Mouse (Mus musculus) neutrophil, adult 59 days (primary cell): ENCODE measurements around the gene Frat2. TPM values are rescaled to one million over a fixed set of nuclear protein-coding genes. Genes with fewer than 3 reads are reported as not detected.

Experiments used
- total RNA-seq, 2 experiments: library from RNA; stranded (reverse); gene quantifications; 1 replicate in 1 of 2; 2 replicates in 1 of 2; pipeline ENCODE4 v1.2.4; 2023

Gene Frat2
- 10 to 100 TPM; 47.9 to 48.6 TPM for total RNA-seq

GRCm38 (mm10) chr19:41847992-41848851, at the start of gene Frat2:
Gene Frat2 (minus strand): TSS chr19:41848132.

GRCm38 (mm10) chr19:41895460-41896318, 47.8 kb upstream of the Frat2 start, which contains the start of gene Rrp12:
Gene Rrp12 (minus strand): TSS chr19:41896173.

GRCm38 (mm10) chr19:41829381-41830105, 18.4 kb downstream of the Frat2 start, which contains the start of gene Frat1:
Gene Frat1 (plus strand): TSS chr19:41829970.

GRCm38 (mm10) chr19:41801742-41802369, 46.1 kb downstream of the Frat2 start, which contains the start of gene Arhgap19:
Gene Arhgap19 (minus strand): TSS chr19:41802047.

Other genes with a start within 250 kb of the Frat2 start
- under 1 TPM; 0.31 to 0.44 TPM for gene Slit1, start 104.5 kb downstream of the Frat2 start, total RNA-seq
- 10 to 100 TPM; 55.5 to 56.3 TPM for gene Arhgap19, start 46.1 kb downstream of the Frat2 start, total RNA-seq
- 10 to 100 TPM; 28.8 to 35.0 TPM for gene Frat1, start 18.2 kb downstream of the Frat2 start, total RNA-seq
- 10 to 100 TPM; 11.7 to 12.0 TPM for gene Rrp12, start 48.0 kb upstream of the Frat2 start, total RNA-seq
- gene Pgam1, start 63.8 kb upstream of the Frat2 start, total RNA-seq: 100 to 1,000 TPM; 335 to 350 TPM
- 10 to 100 TPM; 12.7 to 15.1 TPM for gene Exosc1, start 85.3 kb upstream of the Frat2 start, total RNA-seq
- 10 to 100 TPM; 31.4 to 34.2 TPM for gene Zdhhc16, start 85.3 kb upstream of the Frat2 start, total RNA-seq
- 10 to 100 TPM; 33.8 to 41.6 TPM for gene Mms19, start 133.0 kb upstream of the Frat2 start, total RNA-seq
- gene Ubtd1, start 133.6 kb upstream of the Frat2 start, total RNA-seq: 10 to 100 TPM; 32.2 to 38.0 TPM
- gene Ankrd2, start 187.9 kb upstream of the Frat2 start, total RNA-seq: under 1 TPM in 1 of 2 experiments, not detected in 1; 0.33 TPM
- gene Hoga1, start 197.5 kb upstream of the Frat2 start, total RNA-seq: not detected
- not detected for gene 4933411K16Rik, start 204.1 kb upstream of the Frat2 start, total RNA-seq
- gene Morn4, start 238.2 kb upstream of the Frat2 start, total RNA-seq: not detected
- 10 to 100 TPM; 37.7 to 39.8 TPM for gene Pi4k2a, start 242.3 kb upstream of the Frat2 start, total RNA-seq